Mouse (Mus musculus) brain, embryonic 14.5 days (tissue): Measurements from ENCODE around the gene Gucd1.

Experiments used
- CTCF ChIP-seq: fragments of 200-500 bp; IDR thresholded peaks from 2 replicates; pipeline ENCODE4 v1.5.1; 2012; ENCODE audit warnings: inconsistent platforms, mild to moderate bottlenecking, moderate library complexity, borderline replicate concordance; ENCODE audit not compliant: insufficient read depth, insufficient read length; ENCODE audit errors: extremely low read depth
- POLR2A ChIP-seq: fragments of 200-500 bp; IDR thresholded peaks from 2 replicates; pipeline ENCODE4 v1.6.1; 2012; ENCODE audit warnings: mild to moderate bottlenecking, inconsistent platforms, borderline replicate concordance; ENCODE audit not compliant: poor library complexity, insufficient read depth, insufficient read length, severe bottlenecking; ENCODE audit errors: extremely low read depth

GRCm38 (mm10) chr10:75318206-75318605 lies 199.6 kb downstream of the Gucd1 start:
- no peak for TF ChIP-seq POLR2A
- no peak for TF ChIP-seq CTCF
